Mouse (Mus musculus) limb, embryonic 15.5 days (tissue): ENCODE measurements around the gene U2af1l4. TPM values are rescaled to one million over a fixed set of nuclear protein-coding genes. Genes with fewer than 3 reads are reported as not detected.
A peak's percentile ranks its signal among the peaks of the same experiment; 100 is the strongest.

Source experiments
- ATAC-seq: fragments of 200-750 bp; cut with Nextera tagmentation; 2 replicates; pipeline ENCODE4 v1.8.0; 2017; ENCODE audit warnings: low read depth, moderate TSS enrichment; ENCODE audit not compliant: insufficient number of reproducible peaks, low FRiP score, low TSS enrichment
- H3K27ac ChIP-seq: fragments of 300-500 bp; sonication (generic); 2 replicates; pipeline ENCODE4 v1.5.1; 2015; ENCODE audit warnings: moderate library complexity, mild to moderate bottlenecking, inconsistent platforms
- H3K27me3 ChIP-seq: fragments of 300-500 bp; sonication (generic); 2 replicates; pipeline ENCODE4 v1.6.1; 2015; ENCODE audit warnings: inconsistent platforms
- H3K36me3 ChIP-seq: fragments of 300-500 bp; sonication (generic); 2 replicates; pipeline ENCODE4 v1.6.1; 2015; ENCODE audit warnings: inconsistent platforms
- H3K4me1 ChIP-seq: fragments of 300-500 bp; sonication (generic); 2 replicates; pipeline ENCODE4 v1.6.1; 2015; ENCODE audit warnings: inconsistent platforms
- H3K4me2 ChIP-seq: fragments of 300-500 bp; sonication (generic); 2 replicates; pipeline ENCODE4 v1.6.1; 2015; ENCODE audit warnings: mild to moderate bottlenecking, inconsistent platforms
- H3K4me3 ChIP-seq: fragments of 300-500 bp; sonication (generic); 2 replicates; pipeline ENCODE4 v1.5.1; 2015; ENCODE audit warnings: mild to moderate bottlenecking, inconsistent platforms
- H3K9ac ChIP-seq: fragments of 300-500 bp; sonication (generic); 2 replicates; pipeline ENCODE4 v1.6.1; 2015; ENCODE audit warnings: inconsistent platforms
- H3K9me3 ChIP-seq: fragments of 300-500 bp; sonication (generic); 2 replicates; pipeline ENCODE4 v1.6.1; 2016; ENCODE audit warnings: inconsistent platforms
- WGBS: fragments of 180-500 bp; shearing (Covaris S2); methylation state at CpG from one replicate; pipeline ENCODE4 v1.1.7; 2015; 5-methylcytosine and 5-hydroxymethylcytosine counted together
- polyA plus RNA-seq: library from polyadenylated mRNA; unstranded; fragments of >200 nt; fragmentation: Nextera tagmentation; extraction: Ambion mirVana; gene quantifications from 2 replicates; pipeline ENCODE4 v1.2.1, GENCODE M21; 2015

The U2af1l4 gene
- polyA plus RNA-seq, 1 experiment from 2014 or later = 83.0 TPM

DNA sequence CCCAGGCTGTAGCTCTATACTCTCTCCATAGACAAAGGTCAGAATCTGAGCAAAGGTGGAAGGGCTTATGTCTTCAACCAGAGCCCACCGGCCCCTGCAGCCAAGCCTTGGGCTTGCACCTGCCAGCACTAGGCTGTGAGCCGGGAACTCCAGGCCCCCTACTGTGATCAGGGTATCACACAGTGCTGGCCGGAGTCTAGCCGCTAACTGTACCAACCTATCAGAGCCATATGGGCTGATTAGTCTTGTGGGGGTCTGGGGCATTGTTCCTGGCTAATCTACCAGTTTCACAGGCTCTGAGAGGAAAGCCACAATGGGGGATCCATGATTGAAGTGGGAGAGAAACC is 28.5 kb downstream of the U2af1l4 start:
- 49% methylated on average over 4 of the region's 4 CpGs for WGBS
- no peak for ATAC-seq
- Histone ChIP-seq H3K27ac (no peak overlapping the region), H3K4me1 (peaks cover 22% of the 10 kb centered on the region), H3K36me3 (peaks cover 1% of the 10 kb centered on the region; the same call in 1 of the 2 replicates), H3K27me3 (0 out of 2 replicates have a peak, but pooled peaks cover 7% of the 10 kb centered on the region), H3K9me3 (no peaks in the 10 kb centered on the region), H3K4me3 (no peak overlapping the region), H3K9ac (0 out of 2 replicates have a peak overlapping the region, but pooled peaks have one; percentile 10), H3K4me2 (no peak overlapping the region)

GRCm38 (mm10) chr7:30592772-30593423 is 29.8 kb downstream of the U2af1l4 start:
- 37% methylated on average over 5 of the region's 5 CpGs for WGBS
- no peak for ATAC-seq
- Histone ChIP-seq H3K36me3 (no peaks in the 10 kb centered on the region), H3K4me2 (no peak overlapping the region), H3K27me3 (0 out of 2 replicates have a peak, but pooled peaks cover 7% of the 10 kb centered on the region), H3K27ac (no peak overlapping the region), H3K9ac (no peak overlapping the region), H3K9me3 (no peaks in the 10 kb centered on the region), H3K4me1 (peaks cover 11% of the 10 kb centered on the region), H3K4me3 (no peak overlapping the region)

- Histone ChIP-seq H3K4me3 (no peak overlapping the region), H3K4me1 (peaks cover 11% of the 10 kb centered on the region), H3K4me2 (no peak overlapping the region), H3K27me3 (0 out of 2 replicates have a peak, but pooled peaks cover 7% of the 10 kb centered on the region), H3K36me3 (no peaks in the 10 kb centered on the region), H3K27ac (no peak overlapping the region), H3K9me3 (no peaks in the 10 kb centered on the region), H3K9ac (no peak overlapping the region)
- ATAC-seq = no peak
- 75% methylated on average over 10 of the region's 10 CpGs for WGBS
These were observed 30.7 kb downstream of the U2af1l4 start for GRCm38 (mm10) chr7:30593579-30594509.

DNA sequence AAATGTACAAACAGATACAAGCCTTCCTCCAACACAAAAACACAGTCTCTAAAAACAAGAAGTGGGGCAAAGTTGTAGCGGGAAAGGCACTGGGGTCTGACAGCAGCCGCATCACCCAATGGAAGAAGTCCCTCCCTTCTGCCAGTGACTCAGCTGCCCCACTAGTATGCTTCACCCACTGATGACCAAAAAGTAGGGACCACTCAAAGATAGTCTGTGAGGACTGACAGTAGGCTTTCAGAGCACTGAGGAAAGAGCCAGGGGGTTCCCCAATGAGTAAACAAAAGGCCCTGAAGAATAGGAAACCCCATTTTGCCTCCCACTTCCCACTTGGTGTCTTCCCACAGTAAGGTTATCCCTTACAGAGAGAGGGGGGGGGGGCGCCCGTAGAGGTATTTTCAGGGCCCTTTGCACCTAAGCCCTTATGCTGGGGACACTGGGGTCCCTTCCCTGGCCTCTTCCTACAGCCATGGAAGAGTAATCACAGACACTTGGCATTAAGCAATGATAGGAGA is 31.5 kb downstream of the U2af1l4 start:
- WGBS = 56% methylated on average over 4 of the region's 4 CpGs
- H3K4me2 ChIP-seq = no peak overlapping the region
- H3K36me3 ChIP-seq = no peaks in the 10 kb centered on the region
- no peak overlapping the region for H3K27ac ChIP-seq
- no peak overlapping the region for H3K9ac ChIP-seq
- H3K4me1 ChIP-seq = peaks cover 10% of the 10 kb centered on the region
- ATAC-seq = no peak
- H3K9me3 ChIP-seq = no peaks in the 10 kb centered on the region
- 0 out of 2 replicates have a peak, but pooled peaks cover 7% of the 10 kb centered on the region for H3K27me3 ChIP-seq
- no peak overlapping the region for H3K4me3 ChIP-seq

- H3K9ac ChIP-seq = no peak overlapping the region
- H3K27ac ChIP-seq = no peak overlapping the region
- no peaks in the 10 kb centered on the region for H3K9me3 ChIP-seq
- H3K4me3 ChIP-seq = no peak overlapping the region
- H3K36me3 ChIP-seq = no peaks in the 10 kb centered on the region
- ATAC-seq = no peak
- H3K27me3 ChIP-seq = 0 out of 2 replicates have a peak, but pooled peaks cover 7% of the 10 kb centered on the region
- no peaks in the 10 kb centered on the region for H3K4me1 ChIP-seq
- WGBS = 72% methylated on average over 5 of the region's 5 CpGs
- no peak overlapping the region for H3K4me2 ChIP-seq
These were observed 33.0 kb downstream of the U2af1l4 start for GRCm38 (mm10) chr7:30596093-30596492.

GRCm38 (mm10) chr7:30596811-30597210 is 33.7 kb downstream of the U2af1l4 start:
- Histone ChIP-seq H3K9ac (no peak overlapping the region), H3K4me1 (no peaks in the 10 kb centered on the region), H3K36me3 (no peaks in the 10 kb centered on the region), H3K4me2 (no peak overlapping the region), H3K27me3 (0 out of 2 replicates have a peak, but pooled peaks cover 7% of the 10 kb centered on the region), H3K4me3 (no peak overlapping the region), H3K27ac (no peak overlapping the region), H3K9me3 (no peaks in the 10 kb centered on the region)
- ATAC-seq = no peak
- WGBS = 62% methylated on average over 5 of the region's 5 CpGs

DNA sequence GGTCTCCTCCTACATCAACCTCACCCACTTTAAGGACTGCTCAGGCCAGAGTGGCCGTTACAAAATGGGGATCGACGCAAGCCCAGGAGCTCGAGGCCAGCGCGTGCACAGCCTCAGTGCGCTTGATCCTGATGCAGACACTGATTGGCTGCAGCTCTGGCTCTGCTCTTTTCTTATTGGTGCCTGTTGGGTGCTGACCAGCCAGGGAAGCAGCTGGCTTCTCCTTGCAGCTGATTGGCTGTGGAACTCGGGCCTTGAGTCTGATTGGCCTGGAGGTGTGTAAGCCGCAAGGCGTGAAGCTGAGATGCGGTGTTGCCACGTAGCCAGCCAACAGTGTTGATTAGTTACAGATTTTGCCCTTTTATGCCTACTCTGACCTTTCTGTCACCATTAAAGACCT is 35.7 kb downstream of the U2af1l4 start, which contains the start of gene Zbtb32:
Zbtb32 (minus strand) TSS at position 124 of the 400 bp plus-strand sequence.
- Histone ChIP-seq H3K4me2 (no peak within 1 kb of the TSS), H3K27ac (no peak within 1 kb of the TSS)
- WGBS = 89% methylated on average over 12 of the region's 12 CpGs

DNA sequence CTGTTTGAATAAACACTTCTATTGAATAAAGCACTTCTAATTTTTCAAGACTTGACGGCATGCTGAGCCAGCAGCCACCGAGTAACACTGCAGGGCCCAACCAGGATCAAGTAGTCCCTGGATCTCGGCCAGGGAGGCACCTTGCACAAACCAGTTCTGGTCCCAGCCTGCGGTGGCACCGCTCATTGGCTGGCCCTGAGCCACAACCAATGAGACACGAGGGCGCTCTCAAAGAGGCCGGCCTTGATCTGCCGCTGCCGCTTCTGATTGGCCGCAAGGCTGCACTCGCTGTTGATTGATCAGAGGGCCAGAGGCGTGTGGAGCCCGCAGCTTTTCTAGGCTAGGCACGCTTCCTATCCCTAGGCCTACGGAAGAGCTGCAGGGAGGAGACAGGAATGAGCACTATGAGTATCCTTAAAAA is 36.8 kb downstream of the U2af1l4 start:
- peak overlapping the region; percentile 27; the same call in 1 of the 2 replicates for H3K27ac ChIP-seq
- WGBS = 2% methylated on average over 16 of the region's 16 CpGs
- H3K9ac ChIP-seq = no peak overlapping the region
- H3K9me3 ChIP-seq = no peaks in the 10 kb centered on the region
- ATAC-seq = peak; percentile 54; the same call in 1 of the 2 replicates
- no peaks in the 10 kb centered on the region for H3K4me1 ChIP-seq
- H3K36me3 ChIP-seq = no peaks in the 10 kb centered on the region
- H3K4me3 ChIP-seq = no peak overlapping the region
- H3K27me3 ChIP-seq = 0 out of 2 replicates have a peak, but pooled peaks cover 1% of the 10 kb centered on the region
- no peak overlapping the region for H3K4me2 ChIP-seq

More for the DNA sequence above, 35.7 kb downstream of the U2af1l4 start, which contains the start of gene Zbtb32:
- ATAC-seq = no peak
- H3K9me3 ChIP-seq = no peaks in the 10 kb centered on the region
- H3K9ac ChIP-seq = no peak within 1 kb of the TSS
- H3K4me3 ChIP-seq = no peak within 1 kb of the TSS
- 0 out of 2 replicates have a peak, but pooled peaks cover 7% of the 10 kb centered on the region for H3K27me3 ChIP-seq
- no peaks in the 10 kb centered on the region for H3K4me1 ChIP-seq
- no peaks in the 10 kb centered on the region for H3K36me3 ChIP-seq

- WGBS = 60% methylated on average over 7 of the region's 7 CpGs
- H3K4me3 ChIP-seq = no peak overlapping the region
- no peak overlapping the region for H3K4me2 ChIP-seq
- H3K27me3 ChIP-seq = no peaks in the 10 kb centered on the region
- no peaks in the 10 kb centered on the region for H3K9me3 ChIP-seq
- H3K9ac ChIP-seq = no peak overlapping the region
- peak overlapping the region; percentile 27; the same call in 1 of the 2 replicates for H3K27ac ChIP-seq
- no peaks in the 10 kb centered on the region for H3K36me3 ChIP-seq
- ATAC-seq = no peak
- no peaks in the 10 kb centered on the region for H3K4me1 ChIP-seq
These were observed 37.5 kb downstream of the U2af1l4 start for GRCm38 (mm10) chr7:30600651-30601050.

DNA sequence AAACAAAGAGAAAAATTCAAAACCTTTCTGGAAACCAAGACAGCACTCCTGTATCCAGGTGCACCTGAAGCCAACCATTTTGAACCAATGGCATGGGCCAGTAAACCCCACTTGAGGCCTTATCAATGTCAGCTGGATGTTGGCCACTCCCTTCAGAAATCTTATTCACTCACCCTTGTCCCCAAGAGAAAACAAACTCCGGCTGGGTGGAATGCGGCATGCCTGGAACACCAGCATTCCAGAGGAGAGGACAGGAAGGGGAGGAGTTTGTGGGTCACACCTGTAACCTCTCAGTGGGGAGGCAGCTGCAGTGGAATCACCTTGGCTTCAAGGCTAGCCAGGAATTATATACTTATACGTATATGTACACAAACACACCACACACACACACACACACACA is 39.5 kb downstream of the U2af1l4 start:
- Histone ChIP-seq H3K36me3 (no peaks in the 10 kb centered on the region), H3K9ac (no peak overlapping the region), H3K4me3 (no peak overlapping the region), H3K27ac (no peak overlapping the region), H3K4me1 (no peaks in the 10 kb centered on the region), H3K9me3 (no peaks in the 10 kb centered on the region), H3K27me3 (no peaks in the 10 kb centered on the region), H3K4me2 (no peak overlapping the region)
- no peak for ATAC-seq
- 29% methylated on average over 3 of the region's 3 CpGs for WGBS

GRCm38 (mm10) chr7:30604424-30604823 is 41.3 kb downstream of the U2af1l4 start:
- Histone ChIP-seq H3K9me3 (no peaks in the 10 kb centered on the region), H3K4me3 (no peak overlapping the region), H3K4me2 (no peak overlapping the region), H3K27me3 (no peaks in the 10 kb centered on the region), H3K36me3 (no peaks in the 10 kb centered on the region), H3K4me1 (0 out of 2 replicates have a peak, but pooled peaks cover 5% of the 10 kb centered on the region), H3K27ac (no peak overlapping the region), H3K9ac (no peak overlapping the region)
- ATAC-seq = no peak
- WGBS = 38% methylated on average over 8 of the region's 8 CpGs
